Mouse (Mus musculus) hindbrain, embryonic 12.5 days (tissue): ENCODE data around the gene Phtf1. TPM values are rescaled to one million over a fixed set of nuclear protein-coding genes. Genes with fewer than 3 reads are reported as not detected.

Experiments
- ATAC-seq: fragments of 200-750 bp; cut with Nextera tagmentation; 2 replicates; pipeline ENCODE4 v1.8.0; 2017; ENCODE audit warnings: moderate TSS enrichment; ENCODE audit not compliant: low FRiP score
- H3K27ac ChIP-seq: fragments of 300-500 bp; sonication (generic); 2 replicates; pipeline ENCODE4 v1.5.1; 2016; ENCODE audit warnings: mild to moderate bottlenecking
- H3K27me3 ChIP-seq: fragments of 300-500 bp; sonication (generic); 2 replicates; pipeline ENCODE4 v1.6.1; 2016; ENCODE audit warnings: mild to moderate bottlenecking
- H3K36me3 ChIP-seq: fragments of 300-500 bp; sonication (generic); 2 replicates; pipeline ENCODE4 v1.6.1; 2016; ENCODE audit warnings: mild to moderate bottlenecking
- H3K4me1 ChIP-seq: fragments of 300-500 bp; sonication (generic); 2 replicates; pipeline ENCODE4 v1.6.1; 2016
- H3K4me2 ChIP-seq: fragments of 300-500 bp; sonication (generic); replicated peaks from 2 replicates; pipeline ENCODE4 v1.6.1; 2016; ENCODE audit warnings: mild to moderate bottlenecking
- H3K4me3 ChIP-seq: fragments of 300-500 bp; sonication (generic); 2 replicates; pipeline ENCODE4 v1.5.1; 2016; ENCODE audit warnings: mild to moderate bottlenecking
- H3K9ac ChIP-seq: fragments of 300-500 bp; sonication (generic); 2 replicates; pipeline ENCODE4 v1.6.1; 2016; ENCODE audit warnings: mild to moderate bottlenecking, moderate library complexity
- H3K9me3 ChIP-seq: fragments of 300-500 bp; sonication (generic); replicated peaks from 2 replicates; pipeline ENCODE4 v1.6.1; 2016; ENCODE audit warnings: mild to moderate bottlenecking
- WGBS: fragments of 180-500 bp; shearing (Covaris S2); methylation state at CpG from one replicate; pipeline ENCODE4 v1.1.7; 2016; 5-methylcytosine and 5-hydroxymethylcytosine counted together
- polyA plus RNA-seq: library from polyadenylated mRNA; unstranded; fragments of >200 nt; fragmentation: Nextera tagmentation; extraction: Ambion mirVana; gene quantifications from 2 replicates; pipeline ENCODE4 v1.2.1, GENCODE M21; 2016

Phtf1 gene
- polyA plus RNA-seq = 48.9 and 49.9 TPM in 2 replicates

DNA sequence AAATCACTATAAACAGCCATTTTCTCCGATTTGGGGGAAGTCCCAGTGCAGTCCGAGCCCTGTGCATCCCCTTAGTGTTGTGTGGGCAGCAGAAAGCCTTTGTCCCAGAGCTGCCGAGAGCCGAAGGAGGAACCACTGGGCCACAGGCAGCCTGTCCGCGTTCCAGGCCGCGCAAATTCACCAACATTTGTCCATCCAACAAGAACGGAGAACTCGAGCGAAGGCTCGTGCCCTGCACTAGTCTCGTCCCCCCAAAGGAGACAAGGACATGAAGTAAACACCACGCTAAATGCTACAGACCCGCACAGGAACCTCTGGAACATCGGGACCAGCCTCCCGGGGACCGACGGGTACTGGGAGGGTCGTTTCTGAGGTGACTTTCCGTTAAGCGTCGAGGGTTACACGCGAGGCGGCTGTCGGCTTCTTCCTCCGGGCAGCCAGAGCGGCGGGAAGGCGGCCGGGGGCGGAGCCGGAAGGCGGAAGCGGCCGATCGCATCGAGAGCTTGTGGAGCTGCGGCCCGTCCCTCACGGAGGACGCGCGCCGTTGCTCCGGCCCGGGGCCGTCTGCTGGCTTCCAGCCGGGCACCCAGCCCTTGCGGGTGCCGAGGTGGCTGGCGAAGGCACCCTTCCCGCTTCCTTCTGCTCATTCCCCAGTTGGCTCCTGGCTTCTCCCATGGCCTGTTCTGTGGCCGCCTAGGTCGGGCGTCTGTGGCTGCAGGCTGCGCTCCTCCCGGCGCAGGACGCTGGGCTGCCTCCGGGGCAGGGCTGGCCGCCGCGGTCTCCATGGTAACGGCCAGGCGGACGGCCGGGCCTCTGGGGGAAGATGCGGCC lies at the start of gene Phtf1:
Gene Phtf1, plus strand, starts transcription at position 250 of the 831 bp plus-strand sequence.
- H3K27me3 ChIP-seq = no peaks in the 10 kb centered on the region
- H3K36me3 ChIP-seq = peaks cover 15% of the 10 kb centered on the region
- H3K4me2 ChIP-seq = peak within 1 kb of the TSS; percentile 71
- H3K4me1 ChIP-seq = peaks cover 12% of the 10 kb centered on the region
- peak within 1 kb of the TSS; percentile 91 for H3K9ac ChIP-seq
- no peaks in the 10 kb centered on the region for H3K9me3 ChIP-seq
- peak within 1 kb of the TSS; percentile 85 for H3K4me3 ChIP-seq
- under 1% methylated on average over 59 of the region's 70 CpGs for WGBS
- peak; percentile 98 for ATAC-seq
- H3K27ac ChIP-seq = peak within 1 kb of the TSS; percentile 99

- no peak overlapping the region for H3K4me2 ChIP-seq
- H3K27me3 ChIP-seq = no peaks in the 10 kb centered on the region
- H3K9me3 ChIP-seq = no peaks in the 10 kb centered on the region
- 94% methylated on average over 1 of the region's 1 CpGs for WGBS
- H3K36me3 ChIP-seq = no peaks in the 10 kb centered on the region
- H3K27ac ChIP-seq = no peak overlapping the region
- no peak overlapping the region for H3K9ac ChIP-seq
- H3K4me1 ChIP-seq = peaks cover 18% of the 10 kb centered on the region
- H3K4me3 ChIP-seq = no peak overlapping the region
- no peak for ATAC-seq
Observed at GRCm38 (mm10) chr3:103920094-103920493, 47.8 kb upstream of the Phtf1 start.

- peaks cover 5% of the 10 kb centered on the region; the same call in 1 of the 2 replicates for H3K36me3 ChIP-seq
- no peak overlapping the region for H3K4me3 ChIP-seq
- H3K4me2 ChIP-seq = no peak overlapping the region
- no peaks in the 10 kb centered on the region for H3K9me3 ChIP-seq
- no peak overlapping the region for H3K9ac ChIP-seq
- H3K4me1 ChIP-seq = peaks cover 7% of the 10 kb centered on the region
- ATAC-seq = no peak
- no peak overlapping the region for H3K27ac ChIP-seq
- no peaks in the 10 kb centered on the region for H3K27me3 ChIP-seq
- WGBS = 85% methylated on average over 3 of the region's 3 CpGs
Observed at GRCm38 (mm10) chr3:103925302-103925701, 42.6 kb upstream of the Phtf1 start.

DNA sequence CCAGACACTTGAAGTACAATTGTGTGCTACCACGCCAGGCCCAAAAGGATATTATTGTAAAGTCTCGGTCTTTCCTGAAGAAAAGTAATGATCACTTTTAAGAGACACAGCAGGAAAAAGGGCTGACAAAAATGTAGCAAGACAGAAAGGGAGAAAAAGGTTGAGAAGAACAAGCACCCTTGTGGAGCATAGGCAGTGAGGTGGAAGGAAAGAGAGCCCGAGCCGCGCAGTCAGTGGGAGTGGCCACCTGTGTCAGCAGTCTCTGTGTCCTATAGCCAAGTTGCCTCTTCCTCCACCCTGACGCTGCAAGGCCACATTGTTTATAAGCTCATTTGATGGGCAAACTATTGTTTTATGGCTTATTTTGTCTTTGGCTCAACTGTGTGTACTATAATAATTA lies 40.4 kb upstream of the Phtf1 start:
- 51% methylated on average over 6 of the region's 6 CpGs for WGBS
- H3K4me3 ChIP-seq = no peak overlapping the region
- ATAC-seq = no peak
- no peaks in the 10 kb centered on the region for H3K27me3 ChIP-seq
- H3K9ac ChIP-seq = no peak overlapping the region
- H3K36me3 ChIP-seq = peaks cover 14% of the 10 kb centered on the region
- peaks cover 4% of the 10 kb centered on the region for H3K4me1 ChIP-seq
- no peaks in the 10 kb centered on the region for H3K9me3 ChIP-seq
- no peak overlapping the region for H3K4me2 ChIP-seq
- no peak overlapping the region for H3K27ac ChIP-seq

DNA sequence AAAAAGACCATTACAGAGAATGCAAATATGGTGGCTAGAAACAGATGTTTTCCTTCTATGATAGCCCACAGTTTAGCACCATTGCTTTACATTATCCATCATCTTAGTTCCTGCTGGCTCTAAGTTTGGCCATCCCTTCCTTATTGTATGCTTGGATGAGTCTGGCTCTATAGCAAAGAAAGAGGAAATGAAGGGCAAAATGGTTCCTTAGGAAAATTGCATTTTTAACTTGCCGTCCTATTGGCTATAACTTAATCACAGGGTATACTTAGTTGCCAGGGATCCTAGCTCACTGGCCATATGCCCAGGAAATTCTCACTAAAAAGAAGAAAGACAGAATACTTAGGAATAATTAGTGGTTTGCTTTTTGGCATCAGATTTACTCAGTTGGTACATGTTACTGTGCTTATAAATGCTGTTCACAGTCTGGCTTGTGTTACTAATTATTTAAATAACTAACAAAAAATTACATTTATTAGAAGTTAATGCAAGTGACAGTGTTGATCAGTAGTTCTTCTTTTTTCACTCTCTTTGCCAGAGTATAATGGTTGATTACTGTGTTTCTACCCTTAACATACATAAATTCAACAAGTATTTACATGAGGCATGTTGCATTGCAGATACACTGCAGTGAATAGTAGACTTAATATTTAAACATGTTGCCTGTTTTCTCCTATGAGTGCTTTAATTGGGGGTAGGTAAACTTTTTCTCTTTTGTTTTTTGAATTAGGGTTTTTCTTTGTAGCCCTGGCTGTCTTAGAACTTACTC lies 22.9 kb upstream of the Phtf1 start:
- WGBS = 97% methylated on average over 1 of the region's 1 CpGs
- no peak for ATAC-seq
- H3K9me3 ChIP-seq = no peaks in the 10 kb centered on the region
- H3K36me3 ChIP-seq = no peaks in the 10 kb centered on the region
- no peak overlapping the region for H3K9ac ChIP-seq
- H3K4me2 ChIP-seq = no peak overlapping the region
- no peaks in the 10 kb centered on the region for H3K4me1 ChIP-seq
- no peaks in the 10 kb centered on the region for H3K27me3 ChIP-seq
- H3K27ac ChIP-seq = no peak overlapping the region
- no peak overlapping the region for H3K4me3 ChIP-seq

DNA sequence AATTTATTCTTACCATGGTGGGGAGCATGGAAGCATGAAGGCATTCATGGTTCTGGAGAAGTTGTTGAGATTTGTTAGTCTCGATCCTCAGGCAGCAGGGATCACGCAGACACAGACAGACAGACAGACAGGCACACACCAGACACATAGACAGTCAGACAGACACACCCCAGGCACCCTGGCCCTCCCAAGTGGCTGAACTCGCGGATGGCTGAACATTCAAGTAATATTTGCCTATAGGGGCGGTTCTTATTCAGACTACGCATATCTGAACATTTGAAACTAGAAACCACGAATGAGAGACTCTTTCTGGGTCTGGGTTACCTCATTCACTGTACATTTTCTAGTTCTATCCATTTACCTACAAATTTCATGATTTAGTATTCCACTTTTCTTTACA lies 19.2 kb upstream of the Phtf1 start:
- Histone ChIP-seq H3K36me3 (no peaks in the 10 kb centered on the region), H3K9ac (no peak overlapping the region), H3K4me3 (no peak overlapping the region), H3K4me1 (no peaks in the 10 kb centered on the region), H3K27me3 (no peaks in the 10 kb centered on the region), H3K9me3 (no peaks in the 10 kb centered on the region), H3K27ac (no peak overlapping the region), H3K4me2 (no peak overlapping the region)
- ATAC-seq = no peak
- WGBS = 90% methylated on average over 7 of the region's 7 CpGs

DNA sequence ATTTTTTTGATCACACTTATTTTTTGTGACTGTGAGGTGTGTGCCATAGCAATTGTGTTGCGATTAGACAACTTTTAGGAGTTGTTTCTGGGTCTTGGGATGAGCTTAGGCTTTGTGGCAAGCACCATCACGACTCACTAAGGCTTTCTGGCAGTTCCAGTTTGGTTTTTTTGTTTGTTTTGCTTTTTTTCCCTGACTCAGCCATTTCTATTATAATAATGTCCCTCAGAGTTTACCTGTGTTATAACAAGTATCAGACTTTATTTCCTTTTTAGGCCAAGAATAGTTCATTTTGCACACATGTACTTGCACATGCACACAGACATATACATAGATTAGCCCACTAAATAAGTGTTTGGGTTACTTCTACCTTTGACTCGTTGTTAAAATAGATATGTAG lies 7.3 kb upstream of the Phtf1 start:
- Histone ChIP-seq H3K27ac (no peak overlapping the region), H3K4me1 (no peaks in the 10 kb centered on the region), H3K9ac (no peak overlapping the region), H3K27me3 (no peaks in the 10 kb centered on the region), H3K9me3 (no peaks in the 10 kb centered on the region), H3K4me2 (no peak overlapping the region), H3K36me3 (peaks cover 7% of the 10 kb centered on the region), H3K4me3 (no peak overlapping the region)
- ATAC-seq = no peak
- WGBS = 88% methylated on average over 3 of the region's 3 CpGs

DNA sequence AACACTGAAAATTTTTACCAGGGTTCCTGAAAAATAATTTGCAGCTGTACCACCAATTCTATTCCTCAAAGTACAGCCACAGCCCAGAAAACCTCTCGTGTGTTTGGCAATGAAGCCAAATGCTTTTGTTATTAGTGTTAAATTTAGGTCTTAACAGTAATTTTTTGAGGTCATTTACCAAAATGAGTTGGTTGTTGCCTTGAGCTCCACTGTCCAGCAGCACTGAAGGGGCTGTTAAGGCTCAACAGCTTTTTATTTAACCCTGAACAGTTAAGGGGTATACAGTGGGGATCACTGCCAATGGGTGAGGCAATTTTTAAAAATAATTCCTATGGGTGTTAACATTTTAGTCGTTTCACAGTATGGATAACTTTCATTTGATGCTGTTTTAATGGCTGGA lies 679 bp upstream of the Phtf1 start:
- H3K9me3 ChIP-seq = no peaks in the 10 kb centered on the region
- H3K4me2 ChIP-seq = peak overlapping the region; percentile 71
- H3K4me1 ChIP-seq = peaks cover 12% of the 10 kb centered on the region
- peaks cover 13% of the 10 kb centered on the region for H3K36me3 ChIP-seq
- peak overlapping the region; percentile 91 for H3K9ac ChIP-seq
- H3K4me3 ChIP-seq = peak overlapping the region; percentile 85
- ATAC-seq = no peak
- WGBS = 30% methylated on average over 2 of the region's 2 CpGs
- H3K27me3 ChIP-seq = no peaks in the 10 kb centered on the region
- H3K27ac ChIP-seq = peak overlapping the region; percentile 99

GRCm38 (mm10) chr3:103968701-103969100 lies 791 bp downstream of the Phtf1 start:
- Histone ChIP-seq H3K9ac (peak overlapping the region; percentile 91), H3K36me3 (peaks cover 21% of the 10 kb centered on the region), H3K4me2 (peak overlapping the region; percentile 71), H3K9me3 (no peaks in the 10 kb centered on the region), H3K4me3 (peak overlapping the region; percentile 85), H3K4me1 (peaks cover 12% of the 10 kb centered on the region), H3K27ac (peak overlapping the region; percentile 99), H3K27me3 (no peaks in the 10 kb centered on the region)
- peak; percentile 88 for ATAC-seq
- 0% methylated on average over 24 of the region's 24 CpGs for WGBS

GRCm38 (mm10) chr3:103971157-103971556 lies 3.2 kb downstream of the Phtf1 start:
- no peak overlapping the region for H3K9ac ChIP-seq
- H3K4me1 ChIP-seq = peaks cover 12% of the 10 kb centered on the region
- no peak overlapping the region for H3K27ac ChIP-seq
- H3K4me2 ChIP-seq = no peak overlapping the region
- H3K4me3 ChIP-seq = no peak overlapping the region
- WGBS = 95% methylated on average over 2 of the region's 2 CpGs
- no peaks in the 10 kb centered on the region for H3K9me3 ChIP-seq
- no peak for ATAC-seq
- H3K36me3 ChIP-seq = peaks cover 21% of the 10 kb centered on the region
- no peaks in the 10 kb centered on the region for H3K27me3 ChIP-seq

DNA sequence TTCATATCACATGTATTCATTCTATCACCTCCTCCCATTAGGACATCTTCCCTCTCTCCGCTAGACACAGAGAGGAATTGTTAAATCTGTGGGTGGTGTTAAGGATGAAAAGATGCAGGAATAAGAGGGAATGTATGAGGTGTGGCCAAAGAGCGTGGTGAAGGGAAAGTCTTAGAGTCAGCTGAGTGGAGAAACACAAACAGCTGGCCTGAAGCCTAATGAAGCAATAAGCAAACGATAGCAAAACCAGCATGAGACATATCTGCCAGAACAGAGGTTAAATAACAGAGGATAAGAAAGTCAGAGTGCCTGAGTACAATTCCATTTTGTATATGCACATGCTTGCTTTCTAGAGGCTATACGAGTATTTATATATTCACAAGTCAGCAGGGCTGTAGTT lies 16.6 kb downstream of the Phtf1 start:
- Histone ChIP-seq H3K27ac (no peak overlapping the region), H3K4me1 (no peaks in the 10 kb centered on the region), H3K4me2 (no peak overlapping the region), H3K9ac (no peak overlapping the region), H3K9me3 (no peaks in the 10 kb centered on the region), H3K36me3 (peaks cover 59% of the 10 kb centered on the region), H3K4me3 (no peak overlapping the region), H3K27me3 (no peaks in the 10 kb centered on the region)
- ATAC-seq = no peak
- 83% methylated on average over 4 of the region's 4 CpGs for WGBS

DNA sequence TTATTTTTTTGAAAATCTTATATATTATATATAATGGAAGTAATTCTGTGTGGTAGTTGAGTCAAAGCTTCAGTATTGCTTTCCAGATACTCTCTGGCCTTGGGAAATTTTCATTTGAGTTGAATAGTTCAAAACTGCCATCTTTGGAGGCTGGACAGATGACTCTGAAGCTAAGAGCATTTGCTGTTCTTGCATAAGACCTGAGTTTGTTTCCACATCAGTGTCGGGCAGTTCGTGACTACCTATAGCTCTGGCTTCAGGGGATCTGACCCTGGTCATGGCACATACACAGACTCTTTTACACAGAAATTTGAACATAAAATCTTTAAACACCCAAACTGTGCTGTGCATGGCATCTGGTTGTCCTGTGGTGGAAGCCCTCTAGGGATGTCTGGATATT lies 17.3 kb downstream of the Phtf1 start:
- Histone ChIP-seq H3K9me3 (no peaks in the 10 kb centered on the region), H3K4me2 (no peak overlapping the region), H3K9ac (no peak overlapping the region), H3K4me1 (no peaks in the 10 kb centered on the region), H3K36me3 (peaks cover 61% of the 10 kb centered on the region), H3K4me3 (no peak overlapping the region), H3K27me3 (no peaks in the 10 kb centered on the region), H3K27ac (no peak overlapping the region)
- ATAC-seq = no peak
- WGBS = 95% methylated on average over 2 of the region's 2 CpGs
